ENCODE assay signal across 8 mouse cellular contexts in the genomic region with DNA sequence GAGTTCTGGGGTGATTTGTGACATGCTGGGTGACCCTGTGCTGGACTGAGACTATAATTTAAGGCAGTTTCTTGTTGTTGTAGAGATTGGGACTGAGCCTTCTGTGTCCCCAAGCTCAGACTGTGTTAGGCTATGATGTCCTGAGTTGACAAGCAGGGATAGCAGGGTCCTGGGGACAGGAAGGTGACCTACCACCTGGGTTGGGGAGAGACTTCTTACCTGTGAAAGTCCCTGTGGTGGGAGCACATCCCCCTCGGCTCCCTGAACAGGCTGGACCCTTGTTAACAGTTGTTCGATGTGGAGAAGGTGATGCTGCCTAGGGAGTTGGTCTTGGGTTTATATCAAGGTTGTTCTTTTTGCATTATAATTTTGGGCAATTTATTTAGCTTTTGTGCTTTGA. TPM values are rescaled to one million over a fixed set of nuclear protein-coding genes. Genes with fewer than 3 reads are reported as not detected.
DNase-seq lines count a peak whose midpoint lies in the region; ATAC-seq lines count a peak whose summit lies in the region.
"Had no signal": no experiment of that assay in that cellular context is flagged by ENCODE, and none has a peak within 500 bp of the region (broad histone marks: within the 10 kb centered on the region; RNA-seq: fewer than 3 reads in every experiment).

No protein-coding gene starts in this region.

- DNase-seq in lung, postnatal 4 days, result no peak
- DNase-seq in forebrain, embryonic 14.5 days (ENCODE audit: low spot score), result no peak
- DNase-seq in thymus, postnatal 14 days, result no peak
- DNase-seq in layer of hippocampus, adult 18-20 months (ENCODE audit: low spot score in 2 of 2), result no peak

- no peak overlapping the region for H3K27ac ChIP-seq in lung, embryonic 16.5 days (ENCODE audit: low read length)
- no peak overlapping the region for H3K27ac ChIP-seq in forebrain, embryonic 14.5 days (ENCODE audit: low read depth, low read length)
- H3K27ac ChIP-seq in limb, embryonic 12.5 days, result no peak overlapping the region
- no peak overlapping the region for H3K27ac ChIP-seq in stomach, embryonic 15.5 days
- H3K27ac ChIP-seq: left cerebral cortex, adult 2 months had no signal

- no peaks in the 10 kb centered on the region for H3K9me3 ChIP-seq in lung, embryonic 16.5 days (ENCODE audit: control insufficient read depth, low read length)
- H3K9me3 ChIP-seq in forebrain, embryonic 14.5 days (replicated peaks; ENCODE audit: control insufficient read depth, low read length), result no peaks in the 10 kb centered on the region
- no peaks in the 10 kb centered on the region for H3K9me3 ChIP-seq in limb, embryonic 12.5 days
- no peaks in the 10 kb centered on the region for H3K9me3 ChIP-seq in stomach, embryonic 15.5 days

- no peak overlapping the region; the same call in 1 of the 2 replicates for H3K4me3 ChIP-seq in lung, embryonic 16.5 days (ENCODE audit: low read length)
- 0 out of 2 replicates have a peak overlapping the region, but pooled peaks have one; percentile 66 for H3K4me3 ChIP-seq in forebrain, embryonic 14.5 days (ENCODE audit: low read depth, low read length)
- peak overlapping the region; percentile 77 for H3K4me3 ChIP-seq in limb, embryonic 12.5 days (replicated peaks)
- H3K4me3 ChIP-seq in stomach, embryonic 15.5 days (replicated peaks), result no peak overlapping the region; the same call in 1 of the 2 replicates
- H3K4me3 ChIP-seq: left cerebral cortex, adult 2 months had no signal

- peaks cover 26% of the 10 kb centered on the region for H3K4me1 ChIP-seq in lung, embryonic 16.5 days (replicated peaks; ENCODE audit: control insufficient read depth, insufficient read depth, low read length)
- peaks cover 28% of the 10 kb centered on the region for H3K4me1 ChIP-seq in forebrain, embryonic 14.5 days (ENCODE audit: control insufficient read depth, insufficient read depth, low read length)
- H3K4me1 ChIP-seq in limb, embryonic 12.5 days (replicated peaks), result peaks cover 48% of the 10 kb centered on the region
- H3K4me1 ChIP-seq in stomach, embryonic 15.5 days, result peaks cover 32% of the 10 kb centered on the region

- peaks cover 41% of the 10 kb centered on the region for H3K36me3 ChIP-seq in lung, embryonic 16.5 days (ENCODE audit: control insufficient read depth, insufficient read depth, low read length)
- peaks cover 58% of the 10 kb centered on the region for H3K36me3 ChIP-seq in forebrain, embryonic 14.5 days (ENCODE audit: control insufficient read depth, insufficient read depth, low read length)
- H3K36me3 ChIP-seq in limb, embryonic 12.5 days, result peaks cover 59% of the 10 kb centered on the region
- H3K36me3 ChIP-seq in stomach, embryonic 15.5 days, result peaks cover 47% of the 10 kb centered on the region

- no peaks in the 10 kb centered on the region for H3K27me3 ChIP-seq in lung, embryonic 16.5 days (ENCODE audit: control insufficient read depth, insufficient read depth, low read depth, low read length)
- no peaks in the 10 kb centered on the region for H3K27me3 ChIP-seq in forebrain, embryonic 14.5 days (replicated peaks; ENCODE audit: control insufficient read depth, insufficient read depth, low read length)
- H3K27me3 ChIP-seq in limb, embryonic 12.5 days, result no peaks in the 10 kb centered on the region
- no peaks in the 10 kb centered on the region for H3K27me3 ChIP-seq in stomach, embryonic 15.5 days (replicated peaks)

- WGBS in lung, embryonic 16.5 days, result 81% methylated on average over 2 of the region's 2 CpGs
- WGBS in forebrain, embryonic 14.5 days, result 91% methylated on average over 2 of the region's 2 CpGs
- 91% methylated on average over 2 of the region's 2 CpGs for WGBS in limb, embryonic 12.5 days
- WGBS in stomach, embryonic 15.5 days, result 91% methylated on average over 2 of the region's 2 CpGs

- ATAC-seq in lung, embryonic 16.5 days (ENCODE audit: low read depth), result no peak
- no peak for ATAC-seq in forebrain, embryonic 14.5 days
- ATAC-seq in limb, embryonic 12.5 days (ENCODE audit: insufficient number of reproducible peaks, insufficient read depth, low FRiP score, low TSS enrichment, low read depth), result no peak
- no peak for ATAC-seq in stomach, embryonic 15.5 days (ENCODE audit: insufficient read depth, low FRiP score, low read depth)

- H3K4me2 ChIP-seq in lung, embryonic 16.5 days (ENCODE audit: low read depth, low read length), result peak overlapping the region; percentile 61
- peak overlapping the region; percentile 85 for H3K4me2 ChIP-seq in forebrain, embryonic 14.5 days (ENCODE audit: low read length)
- H3K4me2 ChIP-seq in limb, embryonic 12.5 days, result peak overlapping the region; percentile 93
- peak overlapping the region; percentile 66 for H3K4me2 ChIP-seq in stomach, embryonic 15.5 days

- H3K9ac ChIP-seq in lung, embryonic 16.5 days (ENCODE audit: low read length), result no peak overlapping the region
- no peak overlapping the region for H3K9ac ChIP-seq in forebrain, embryonic 14.5 days (ENCODE audit: low read length)
- H3K9ac ChIP-seq in limb, embryonic 12.5 days (replicated peaks), result peak overlapping the region; percentile 34; the same call in 1 of the 2 replicates
- no peak overlapping the region for H3K9ac ChIP-seq in stomach, embryonic 15.5 days

RNA-seq across cellular contexts. Expression of gene Dvl2, which starts 2.1 kb away (rescaled TPM):
- 30.1 and 30.7 TPM in 2 replicates for polyA plus RNA-seq in lung, embryonic 16.5 days (2015; fragmentation: Nextera tagmentation; extraction: Ambion mirVana)
- 19.7 and 25.7 TPM in 2 replicates for polyA plus RNA-seq in forebrain, embryonic 14.5 days (2014; fragmentation: Nextera tagmentation; extraction: Ambion mirVana)
- polyA plus RNA-seq in limb, embryonic 12.5 days (2016; fragmentation: Nextera tagmentation; extraction: Ambion mirVana), result 69.4 and 69.5 TPM in 2 replicates
- polyA plus RNA-seq in stomach, embryonic 15.5 days (2015; fragmentation: Nextera tagmentation; extraction: Ambion mirVana), result 31.9 and 33.9 TPM in 2 replicates
- total RNA-seq in layer of hippocampus, adult 18-20 months (2021), result 10 to 100 TPM; 33.0 to 38.7 TPM

RNA-seq across cellular contexts. Expression of gene Phf23, which starts 6.9 kb away (rescaled TPM):
- polyA plus RNA-seq in lung, embryonic 16.5 days (2015; fragmentation: Nextera tagmentation; extraction: Ambion mirVana), result 58.1 and 59.5 TPM in 2 replicates
- polyA plus RNA-seq in forebrain, embryonic 14.5 days (2014; fragmentation: Nextera tagmentation; extraction: Ambion mirVana), result 49.4 and 49.6 TPM in 2 replicates
- polyA plus RNA-seq in limb, embryonic 12.5 days (2016; fragmentation: Nextera tagmentation; extraction: Ambion mirVana), result 102 and 108 TPM in 2 replicates
- polyA plus RNA-seq in stomach, embryonic 15.5 days (2015; fragmentation: Nextera tagmentation; extraction: Ambion mirVana), result 59.4 and 61.8 TPM in 2 replicates
- total RNA-seq in layer of hippocampus, adult 18-20 months (2021), result 10 to 100 TPM; 50.3 TPM

RNA-seq across cellular contexts. Expression of gene Gabarap, which starts 11.5 kb away (rescaled TPM):
- 515 and 536 TPM in 2 replicates for polyA plus RNA-seq in lung, embryonic 16.5 days (2015; fragmentation: Nextera tagmentation; extraction: Ambion mirVana)
- 701 and 779 TPM in 2 replicates for polyA plus RNA-seq in forebrain, embryonic 14.5 days (2014; fragmentation: Nextera tagmentation; extraction: Ambion mirVana)
- polyA plus RNA-seq in limb, embryonic 12.5 days (2016; fragmentation: Nextera tagmentation; extraction: Ambion mirVana), result 398 and 426 TPM in 2 replicates
- polyA plus RNA-seq in stomach, embryonic 15.5 days (2015; fragmentation: Nextera tagmentation; extraction: Ambion mirVana), result 459 and 473 TPM in 2 replicates
- 100 to 1,000 TPM; 238 to 240 TPM for total RNA-seq in layer of hippocampus, adult 18-20 months (2021)

RNA-seq across cellular contexts. Expression of gene Acadvl, which starts 12.7 kb away (rescaled TPM):
- 90.0 and 92.0 TPM in 2 replicates for polyA plus RNA-seq in lung, embryonic 16.5 days (2015; fragmentation: Nextera tagmentation; extraction: Ambion mirVana)
- 53.3 and 58.4 TPM in 2 replicates for polyA plus RNA-seq in forebrain, embryonic 14.5 days (2014; fragmentation: Nextera tagmentation; extraction: Ambion mirVana)
- 65.9 and 67.1 TPM in 2 replicates for polyA plus RNA-seq in limb, embryonic 12.5 days (2016; fragmentation: Nextera tagmentation; extraction: Ambion mirVana)
- 84.8 and 95.4 TPM in 2 replicates for polyA plus RNA-seq in stomach, embryonic 15.5 days (2015; fragmentation: Nextera tagmentation; extraction: Ambion mirVana)
- 10 to 100 TPM; 56.4 to 67.1 TPM for total RNA-seq in layer of hippocampus, adult 18-20 months (2021)

RNA-seq across cellular contexts. Expression of gene Dlg4, which starts 14.3 kb away (rescaled TPM):
- polyA plus RNA-seq in lung, embryonic 16.5 days (2015; fragmentation: Nextera tagmentation; extraction: Ambion mirVana), result 5.5 and 7.9 TPM in 2 replicates
- 19.3 and 21.0 TPM in 2 replicates for polyA plus RNA-seq in forebrain, embryonic 14.5 days (2014; fragmentation: Nextera tagmentation; extraction: Ambion mirVana)
- polyA plus RNA-seq in limb, embryonic 12.5 days (2016; fragmentation: Nextera tagmentation; extraction: Ambion mirVana), result 10.6 and 13.6 TPM in 2 replicates
- polyA plus RNA-seq in stomach, embryonic 15.5 days (2015; fragmentation: Nextera tagmentation; extraction: Ambion mirVana), result 8.2 and 9.7 TPM in 2 replicates
- total RNA-seq in layer of hippocampus, adult 18-20 months (2021), result 100 to 1,000 TPM; 846 to 862 TPM

Comparison
In these comparisons a context has a peak if more than half of its experiments do, and no peak if none do; other contexts are left out.
1. H3K4me3 ChIP-seq: peak in forebrain, embryonic 14.5 days (single experiment) and limb, embryonic 12.5 days (single experiment); none in lung, embryonic 16.5 days (single experiment) and stomach, embryonic 15.5 days (single experiment).
2. Peak in every context shown above with its lines, with median percentiles within 50 percentile points of each other: H3K4me2 ChIP-seq.